Mouse (Mus musculus) small intestine, adult 2 months (tissue): ENCODE data around the gene Trpv5.

ENCODE experiments used
- CTCF ChIP-seq: fragments of 200-500 bp; IDR thresholded peaks from 2 replicates; pipeline ENCODE4 v1.5.1; 2012; ENCODE audit warnings: low read depth, mild to moderate bottlenecking, control low read depth, inconsistent platforms, low read length, moderate library complexity, mixed read lengths; ENCODE audit not compliant: insufficient replicate concordance, insufficient read length; ENCODE audit errors: extremely low read depth
- POLR2A ChIP-seq: fragments of 200-500 bp; IDR thresholded peaks from 2 replicates; pipeline ENCODE4 v1.6.1; 2012; ENCODE audit warnings: low read depth, mild to moderate bottlenecking, control low read depth, inconsistent platforms, low read length, moderate library complexity

DNA sequence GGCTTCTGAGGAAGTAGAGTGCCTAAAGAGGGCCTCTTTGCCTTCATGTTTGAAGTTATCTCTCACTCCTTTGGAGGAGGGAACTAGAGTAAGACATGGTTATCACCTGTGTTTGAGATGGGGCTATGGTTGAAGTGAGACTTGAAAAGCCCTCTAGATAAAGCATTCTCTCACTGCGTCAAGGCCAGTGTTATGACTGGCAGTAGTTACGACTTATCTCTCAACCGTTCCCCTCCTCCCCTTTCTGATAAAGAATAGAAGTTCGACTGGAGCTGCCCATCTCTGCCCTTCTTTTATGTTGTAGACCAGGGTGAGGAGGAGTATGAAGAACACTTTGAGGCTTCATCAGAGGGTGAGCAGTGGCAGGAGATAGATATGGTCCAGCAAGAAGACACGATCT is 4.3 kb upstream of the Trpv5 start:
- TF ChIP-seq POLR2A = no peak
- no peak for TF ChIP-seq CTCF
